Mouse (Mus musculus) stomach, postnatal 0 days (tissue): ENCODE results near the gene Amhr2. TPM values are rescaled to one million over a fixed set of nuclear protein-coding genes. Genes with fewer than 3 reads are reported as not detected.
A peak's percentile ranks its signal among the peaks of the same experiment; 100 is the strongest.

ENCODE experiments used
- ATAC-seq: fragments of 200-750 bp; cut with Nextera tagmentation; 2 replicates; pipeline ENCODE4 v1.8.0; 2017; ENCODE audit not compliant: low FRiP score, low TSS enrichment
- DNase-seq: peaks from one replicate; pipeline ENCODE4 v3.0.0-alpha.2; 2016; ENCODE audit warnings: low spot score
- H3K27ac ChIP-seq: fragments of 300-500 bp; sonication (generic); replicated peaks from 2 replicates; pipeline ENCODE4 v1.5.1; 2014; ENCODE audit warnings: mild to moderate bottlenecking, control low read depth
- H3K27me3 ChIP-seq: fragments of 300-500 bp; sonication (generic); 2 replicates; pipeline ENCODE4 v1.6.1; 2014; ENCODE audit warnings: low read length; ENCODE audit not compliant: control insufficient read depth, insufficient read depth
- H3K36me3 ChIP-seq: fragments of 300-500 bp; sonication (generic); 2 replicates; pipeline ENCODE4 v1.6.1; 2014; ENCODE audit warnings: low read length, mixed read lengths; ENCODE audit not compliant: control insufficient read depth, insufficient read depth
- H3K4me1 ChIP-seq: fragments of 300-500 bp; sonication (generic); replicated peaks from 2 replicates; pipeline ENCODE4 v1.6.1; 2014; ENCODE audit warnings: antibody characterized with exemption; ENCODE audit not compliant: control insufficient read depth, insufficient read depth
- H3K4me2 ChIP-seq: fragments of 300-500 bp; sonication (generic); replicated peaks from 2 replicates; pipeline ENCODE4 v1.6.1; 2014; ENCODE audit warnings: low read depth, mild to moderate bottlenecking, control low read depth, moderate library complexity
- H3K4me3 ChIP-seq: fragments of 300-500 bp; sonication (generic); 2 replicates; pipeline ENCODE4 v1.5.1; 2014; ENCODE audit warnings: low read depth, low read length, control low read depth
- H3K9ac ChIP-seq: fragments of 300-500 bp; sonication (generic); 2 replicates; pipeline ENCODE4 v1.6.1; 2014; ENCODE audit warnings: mild to moderate bottlenecking, low read length, control low read depth, mixed read lengths
- H3K9me3 ChIP-seq: fragments of 300-500 bp; sonication (generic); 2 replicates; pipeline ENCODE4 v1.6.1; 2016; ENCODE audit warnings: low read length; ENCODE audit not compliant: control insufficient read depth
- CTCF ChIP-seq: IDR thresholded peaks from 2 replicates; pipeline ENCODE4 v1.5.1; 2016; ENCODE audit warnings: antibody characterized with exemption, low read depth, mild to moderate bottlenecking, moderate library complexity
- EP300 ChIP-seq: optimal IDR thresholded peaks from 2 replicates; pipeline ENCODE3; 2016; ENCODE audit warnings: antibody characterized with exemption
- WGBS: fragments of 180-500 bp; shearing (Covaris S2); extraction: QIAGEN DNeasy Blood & Tissue Kit; methylation state at CpG from one replicate; pipeline ENCODE4 v1.1.7; 2014; 5-methylcytosine and 5-hydroxymethylcytosine counted together
- polyA plus RNA-seq: library from polyadenylated mRNA; unstranded; fragments of >200 nt; fragmentation: Nextera tagmentation; extraction: Ambion mirVana; gene quantifications from 2 replicates; pipeline ENCODE4 v1.2.1, GENCODE M21; 2015

The Amhr2 gene
- polyA plus RNA-seq, 1 experiment from 2014 or later = 0.42 TPM

- Histone ChIP-seq H3K27ac (no peak overlapping the region), H3K4me2 (no peak overlapping the region), H3K36me3 (peaks cover 10% of the 10 kb centered on the region), H3K9ac (no peak overlapping the region), H3K4me3 (no peak overlapping the region), H3K27me3 (no peaks in the 10 kb centered on the region), H3K9me3 (no peaks in the 10 kb centered on the region), H3K4me1 (no peaks in the 10 kb centered on the region)
- ATAC-seq (no peak), DNase-seq (no peak)
- no peak for TF ChIP-seq EP300
- no peak for TF ChIP-seq CTCF
- WGBS = 89% methylated on average over 4 of the region's 4 CpGs
Observed at GRCm38 (mm10) chr15:102433173-102433572, 12.0 kb upstream of the Amhr2 start.

- Histone ChIP-seq H3K4me2 (no peak overlapping the region), H3K27me3 (no peaks in the 10 kb centered on the region), H3K4me1 (no peaks in the 10 kb centered on the region), H3K9me3 (no peaks in the 10 kb centered on the region), H3K36me3 (no peaks in the 10 kb centered on the region), H3K4me3 (no peak overlapping the region), H3K9ac (no peak overlapping the region), H3K27ac (no peak overlapping the region)
- DNase-seq (peak; percentile 90), ATAC-seq (peak; percentile 67; the same call in 1 of the 2 replicates)
- TF ChIP-seq CTCF (peak; percentile 86), EP300 (no peak)
- WGBS = 50% methylated on average over 2 of the region's 2 CpGs
Observed at GRCm38 (mm10) chr15:102442490-102442889, 2.7 kb upstream of the Amhr2 start.

GRCm38 (mm10) chr15:102446448-102446847, 1.3 kb downstream of the Amhr2 start:
- Histone ChIP-seq H3K36me3 (no peaks in the 10 kb centered on the region), H3K27me3 (no peaks in the 10 kb centered on the region), H3K27ac (no peak overlapping the region), H3K4me1 (no peaks in the 10 kb centered on the region), H3K4me3 (no peak overlapping the region), H3K9ac (no peak overlapping the region), H3K4me2 (no peak overlapping the region), H3K9me3 (no peaks in the 10 kb centered on the region)
- TF ChIP-seq EP300 (no peak), CTCF (no peak)
- no peak for ATAC-seq
- WGBS = 29% methylated on average over 5 of the region's 6 CpGs
- DNase-seq = no peak

DNA sequence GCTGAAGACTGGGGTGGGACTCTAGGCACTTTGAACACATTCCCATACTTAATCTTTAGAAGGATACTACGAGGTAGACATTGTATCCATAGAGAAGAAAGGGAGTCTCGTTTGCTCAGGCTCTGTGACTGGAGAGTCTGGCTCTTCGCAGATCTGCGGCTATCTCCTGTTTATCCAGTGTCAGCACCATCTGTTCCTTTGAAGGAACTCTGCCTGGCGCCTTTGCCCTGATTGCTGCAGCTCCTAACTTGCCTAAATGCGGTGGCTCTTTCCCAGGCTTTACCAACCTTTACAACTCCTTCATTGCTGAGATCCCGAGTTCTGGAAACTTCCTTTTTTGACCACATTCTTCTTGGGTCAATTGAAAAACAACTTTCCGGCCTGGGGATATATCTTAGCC, 4.2 kb downstream of the Amhr2 start:
- H3K4me2 ChIP-seq = no peak overlapping the region
- no peak overlapping the region for H3K4me3 ChIP-seq
- DNase-seq (no peak), ATAC-seq (no peak)
- H3K27me3 ChIP-seq = no peaks in the 10 kb centered on the region
- no peaks in the 10 kb centered on the region for H3K4me1 ChIP-seq
- H3K9ac ChIP-seq = no peak overlapping the region
- 52% methylated on average over 8 of the region's 8 CpGs for WGBS
- H3K9me3 ChIP-seq = no peaks in the 10 kb centered on the region
- TF ChIP-seq CTCF (no peak), EP300 (no peak)
- no peak overlapping the region for H3K27ac ChIP-seq
- no peaks in the 10 kb centered on the region for H3K36me3 ChIP-seq

DNA sequence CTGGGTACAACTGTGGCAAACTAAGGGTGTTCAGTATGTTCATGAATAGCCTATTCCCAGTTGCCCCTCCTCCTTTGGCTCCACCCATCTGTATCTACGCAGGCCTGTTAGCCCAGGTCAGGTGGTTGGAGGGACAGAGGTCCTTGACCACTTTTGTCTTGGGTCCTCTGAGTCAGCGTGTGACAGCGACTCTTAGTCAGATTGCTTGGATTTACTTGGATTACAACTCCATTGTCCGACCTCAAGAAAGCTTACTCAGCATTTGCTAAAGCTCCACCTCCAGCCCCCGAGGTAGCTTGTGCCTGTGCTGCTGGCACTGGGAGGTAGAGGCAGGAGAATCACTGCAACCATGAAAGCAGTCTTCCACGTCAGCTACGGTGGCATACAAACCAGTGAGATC, 5.8 kb downstream of the Amhr2 start:
- Histone ChIP-seq H3K27me3 (no peaks in the 10 kb centered on the region), H3K9me3 (no peaks in the 10 kb centered on the region), H3K4me3 (no peak overlapping the region), H3K36me3 (no peaks in the 10 kb centered on the region), H3K4me2 (no peak overlapping the region), H3K4me1 (no peaks in the 10 kb centered on the region), H3K9ac (no peak overlapping the region), H3K27ac (0 out of 2 replicates have a peak overlapping the region, but pooled peaks have one; percentile 30)
- TF ChIP-seq EP300 (no peak), CTCF (no peak)
- 25% methylated on average over 7 of the region's 7 CpGs for WGBS
- DNase-seq (peak; percentile 74), ATAC-seq (peak; percentile 83)

GRCm38 (mm10) chr15:102451666-102452430, 6.7 kb downstream of the Amhr2 start:
- TF ChIP-seq CTCF = no peak
- TF ChIP-seq EP300 = no peak
- WGBS = 65% methylated on average over 26 of the region's 26 CpGs
- H3K27me3 ChIP-seq = no peaks in the 10 kb centered on the region
- ATAC-seq (peak; percentile 43; the same call in 1 of the 2 replicates), DNase-seq (no peak)
- H3K27ac ChIP-seq = no peak overlapping the region
- H3K9ac ChIP-seq = no peak overlapping the region
- H3K4me2 ChIP-seq = no peak overlapping the region
- H3K9me3 ChIP-seq = no peaks in the 10 kb centered on the region
- H3K36me3 ChIP-seq = no peaks in the 10 kb centered on the region
- no peaks in the 10 kb centered on the region for H3K4me1 ChIP-seq
- H3K4me3 ChIP-seq = no peak overlapping the region
